Comparison of ENCODE assay signal across 12 mouse cellular contexts in genomic region chr13:110534320-110534764, GRCm38 (mm10).
DNase-seq lines count a peak whose midpoint lies in the region; ATAC-seq and TF ChIP-seq lines count a peak whose summit lies in the region.
"Had no signal": no experiment of that assay in that cellular context is flagged by ENCODE, and none has a peak within 500 bp of the region (broad histone marks: within the 10 kb centered on the region; RNA-seq: fewer than 3 reads in every experiment).

No protein-coding gene starts in this region.

- ATAC-seq in liver, embryonic 12.5 days = no peak
- peak; percentile 70 for ATAC-seq in kidney, embryonic 15.5 days (replicated peaks; ENCODE audit: low FRiP score)
- ATAC-seq in inflammation-experienced regulatory T-cells, adult 6 months = no peak

- H3K27me3 ChIP-seq in liver, adult 2 months (ENCODE audit: control insufficient read depth, insufficient read depth, low read length) = no peaks in the 10 kb centered on the region
- H3K27me3 ChIP-seq in liver, embryonic 12.5 days (replicated peaks) = no peaks in the 10 kb centered on the region
- H3K27me3 ChIP-seq in kidney, embryonic 15.5 days = no peaks in the 10 kb centered on the region
- H3K27me3 ChIP-seq: CH12.LX; embryonic facial prominence, embryonic 15.5 days; limb, embryonic 12.5 days; neural tube, embryonic 13.5 days had no signal

- no peaks in the 10 kb centered on the region for H3K9me3 ChIP-seq in liver, embryonic 12.5 days (replicated peaks)
- no peaks in the 10 kb centered on the region for H3K9me3 ChIP-seq in kidney, embryonic 15.5 days (replicated peaks)
- H3K9me3 ChIP-seq: embryonic facial prominence, embryonic 15.5 days; limb, embryonic 12.5 days; neural tube, embryonic 13.5 days had no signal

- TF ChIP-seq POLR2A in liver, adult 2 months (IDR thresholded peaks at IDR 0.05; ENCODE audit: extremely low read depth, insufficient read depth, low read length) = no peak
- TF ChIP-seq POLR2A in brain, embryonic 14.5 days (IDR thresholded peaks at IDR 0.05; ENCODE audit: borderline replicate concordance, extremely low read depth, insufficient read depth, insufficient read length, poor library complexity, severe bottlenecking) = no peak

- no peak overlapping the region for H3K4me2 ChIP-seq in liver, embryonic 12.5 days
- H3K4me2 ChIP-seq in kidney, embryonic 15.5 days = no peak overlapping the region
- H3K4me2 ChIP-seq: embryonic facial prominence, embryonic 15.5 days; limb, embryonic 12.5 days; neural tube, embryonic 13.5 days had no signal

- 68% methylated on average over 7 of the region's 7 CpGs for WGBS in liver, adult 2 months
- 30% methylated on average over 7 of the region's 7 CpGs for WGBS in liver, embryonic 12.5 days (ENCODE audit: insufficient replicate concordance)
- WGBS in kidney, embryonic 15.5 days = 22% methylated on average over 7 of the region's 7 CpGs

- H3K79me2 ChIP-seq in liver, adult 2 months (ENCODE audit: control insufficient read depth, insufficient read depth, low read length) = no peaks in the 10 kb centered on the region

- H3K36me3 ChIP-seq in liver, adult 2 months (ENCODE audit: control insufficient read depth, insufficient read depth, low read length) = no peaks in the 10 kb centered on the region
- no peaks in the 10 kb centered on the region for H3K36me3 ChIP-seq in liver, embryonic 12.5 days
- no peaks in the 10 kb centered on the region for H3K36me3 ChIP-seq in kidney, embryonic 15.5 days
- H3K36me3 ChIP-seq: embryonic facial prominence, embryonic 15.5 days; limb, embryonic 12.5 days; neural tube, embryonic 13.5 days had no signal

- H3K4me3 ChIP-seq in liver, adult 2 months (ENCODE audit: insufficient read depth, low read depth, low read length) = no peak overlapping the region
- H3K4me3 ChIP-seq in liver, embryonic 12.5 days = no peak overlapping the region
- H3K4me3 ChIP-seq in kidney, embryonic 15.5 days (replicated peaks) = no peak overlapping the region
- H3K4me3 ChIP-seq: embryonic facial prominence, embryonic 15.5 days; limb, embryonic 12.5 days; neural tube, embryonic 13.5 days had no signal

- peak; percentile 18 for DNase-seq in liver, adult 2 months (ENCODE audit: extremely low read depth, low read depth, low spot score)
- DNase-seq in brain, embryonic 14.5 days (ENCODE audit: low read depth) = peak; percentile 44
- DNase-seq in heart, adult 9 months (ENCODE audit: low spot score in 2 of 2) = peak; percentile 53 to 77
- DNase-seq in spleen, postnatal 4 days (ENCODE audit: low spot score in 2 of 2) = no peak
- DNase-seq in layer of hippocampus, postnatal 14 days (ENCODE audit: low spot score in 2 of 2) = no peak

- no peak overlapping the region for H3K27ac ChIP-seq in liver, adult 2 months (replicated peaks; ENCODE audit: insufficient read depth, low read depth, low read length)
- no peak overlapping the region for H3K27ac ChIP-seq in liver, embryonic 12.5 days
- H3K27ac ChIP-seq in kidney, embryonic 15.5 days = no peak overlapping the region
- H3K27ac ChIP-seq: embryonic facial prominence, embryonic 15.5 days; limb, embryonic 12.5 days; neural tube, embryonic 13.5 days had no signal

- no peaks in the 10 kb centered on the region for H3K4me1 ChIP-seq in liver, adult 2 months (ENCODE audit: control insufficient read depth, insufficient read depth, low read length)
- no peaks in the 10 kb centered on the region for H3K4me1 ChIP-seq in liver, embryonic 12.5 days
- peaks cover 7% of the 10 kb centered on the region; the same call in 1 of the 2 replicates for H3K4me1 ChIP-seq in kidney, embryonic 15.5 days
- H3K4me1 ChIP-seq: embryonic facial prominence, embryonic 15.5 days; limb, embryonic 12.5 days; neural tube, embryonic 13.5 days had no signal

- H3K9ac ChIP-seq in liver, adult 2 months (ENCODE audit: low read depth, low read length) = no peak overlapping the region
- no peak overlapping the region for H3K9ac ChIP-seq in liver, embryonic 12.5 days
- H3K9ac ChIP-seq in kidney, embryonic 15.5 days = no peak overlapping the region
- H3K9ac ChIP-seq: embryonic facial prominence, embryonic 15.5 days; limb, embryonic 12.5 days; neural tube, embryonic 13.5 days had no signal

- no peak for TF ChIP-seq CTCF in liver, adult 2 months (IDR thresholded peaks at IDR 0.05; ENCODE audit: low read depth, low read length)
- TF ChIP-seq CTCF in brain, embryonic 14.5 days (IDR thresholded peaks at IDR 0.05; ENCODE audit: borderline replicate concordance, extremely low read depth, insufficient read depth, insufficient read length) = no peak

Comparison
In these comparisons a context has a peak if more than half of its experiments do, and no peak if none do; other contexts are left out.
1. DNase-seq: peak in liver, adult 2 months (single experiment), brain, embryonic 14.5 days (single experiment) and heart, adult 9 months (2 of 2); none in spleen, postnatal 4 days (0 of 2) and layer of hippocampus, postnatal 14 days (0 of 2).